Mouse (Mus musculus) spleen, adult 12 weeks (tissue): ENCODE results near the gene Grb10.

Experiments used
- DNase-seq: peaks from one replicate; pipeline ENCODE4 v3.0.0; 2022; ENCODE audit warnings: low spot score

The Grb10 gene

DNA sequence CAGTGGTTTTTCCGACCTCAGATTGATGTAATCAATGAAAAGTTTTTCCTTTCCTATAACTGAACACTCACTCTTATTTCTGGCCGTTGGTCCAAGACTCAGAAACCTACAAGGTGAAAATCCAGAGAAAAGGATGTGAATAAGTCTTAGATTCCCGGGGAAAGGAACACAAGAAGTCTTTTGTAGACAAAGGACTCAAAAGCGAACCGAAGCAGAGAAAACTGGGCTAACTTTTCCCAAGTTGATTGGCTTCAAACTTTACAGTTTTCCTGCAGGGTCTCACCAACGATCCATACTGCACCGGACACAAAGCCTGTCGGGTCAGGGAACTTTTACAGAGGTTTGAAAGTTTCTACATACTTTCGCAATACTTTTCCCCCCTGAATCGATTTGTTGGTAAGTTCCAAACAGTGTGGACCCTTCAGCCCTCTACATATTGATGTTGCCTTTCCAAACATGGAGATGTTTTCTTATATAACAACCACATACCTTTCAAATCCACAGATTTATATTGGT is at the start of gene Grb10:
Gene Grb10 (minus strand): TSS at position 214 of the 516 bp plus-strand sequence.
- no peak for DNase-seq

DNA sequence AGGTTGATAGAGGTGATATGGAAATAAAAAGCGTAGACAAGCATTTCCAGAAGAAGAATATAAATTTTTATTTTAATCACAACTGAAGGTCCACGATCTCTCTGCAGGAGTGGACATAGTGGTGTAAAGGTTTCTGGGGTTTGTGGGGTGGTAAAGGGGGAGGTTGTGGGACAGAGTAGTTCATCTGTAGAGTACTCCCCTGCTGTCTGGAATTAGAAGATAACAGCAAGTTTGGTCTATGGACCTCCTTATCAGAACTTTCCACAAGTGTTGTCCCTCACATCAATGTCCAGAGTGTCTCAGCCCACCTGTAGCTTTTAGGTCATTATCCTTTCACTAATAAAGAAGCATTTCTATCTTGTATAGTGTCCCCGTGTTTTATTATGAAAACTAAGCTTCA is 43.2 kb upstream of the Grb10 start:
- no peak for DNase-seq

DNA sequence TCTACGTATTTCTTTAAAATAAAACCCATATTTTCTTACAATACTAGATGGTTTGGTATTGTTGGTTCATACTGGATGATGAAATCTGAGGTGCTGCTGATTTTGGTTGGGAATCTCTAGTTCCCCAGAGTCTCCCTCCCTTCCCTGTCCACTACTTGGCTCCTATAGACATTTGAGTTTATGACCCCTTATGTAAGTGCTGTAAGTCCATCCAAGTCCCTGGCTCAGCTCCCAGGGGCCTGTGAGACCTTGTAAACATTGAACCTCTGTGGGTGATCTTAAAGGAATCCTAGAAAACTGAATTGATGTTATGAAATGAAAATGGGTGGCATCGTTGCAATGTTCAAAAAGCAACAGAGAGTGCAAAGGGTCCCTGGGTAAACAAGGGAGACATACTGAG is 40.7 kb upstream of the Grb10 start:
- no peak for DNase-seq

DNA sequence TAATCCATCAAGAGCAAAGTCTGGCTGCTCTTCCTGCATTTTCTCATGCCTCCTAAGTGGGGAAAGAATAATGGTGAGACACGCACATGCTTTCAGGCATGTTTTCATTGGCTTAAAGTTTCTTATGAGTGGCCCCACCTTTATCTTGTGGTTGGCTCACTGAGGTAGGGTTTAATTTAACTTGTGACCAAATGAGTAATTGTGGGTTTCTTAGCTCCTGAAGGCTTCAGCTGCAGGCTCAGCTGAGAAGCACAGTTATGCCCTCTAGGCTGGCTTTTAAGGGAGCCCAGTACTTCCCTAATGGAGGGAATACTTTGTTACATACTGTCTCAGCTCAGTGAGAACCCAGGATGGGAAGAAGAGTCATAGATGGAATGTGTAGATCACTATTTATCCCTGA is 37.0 kb upstream of the Grb10 start:
- DNase-seq, result no peak

DNA sequence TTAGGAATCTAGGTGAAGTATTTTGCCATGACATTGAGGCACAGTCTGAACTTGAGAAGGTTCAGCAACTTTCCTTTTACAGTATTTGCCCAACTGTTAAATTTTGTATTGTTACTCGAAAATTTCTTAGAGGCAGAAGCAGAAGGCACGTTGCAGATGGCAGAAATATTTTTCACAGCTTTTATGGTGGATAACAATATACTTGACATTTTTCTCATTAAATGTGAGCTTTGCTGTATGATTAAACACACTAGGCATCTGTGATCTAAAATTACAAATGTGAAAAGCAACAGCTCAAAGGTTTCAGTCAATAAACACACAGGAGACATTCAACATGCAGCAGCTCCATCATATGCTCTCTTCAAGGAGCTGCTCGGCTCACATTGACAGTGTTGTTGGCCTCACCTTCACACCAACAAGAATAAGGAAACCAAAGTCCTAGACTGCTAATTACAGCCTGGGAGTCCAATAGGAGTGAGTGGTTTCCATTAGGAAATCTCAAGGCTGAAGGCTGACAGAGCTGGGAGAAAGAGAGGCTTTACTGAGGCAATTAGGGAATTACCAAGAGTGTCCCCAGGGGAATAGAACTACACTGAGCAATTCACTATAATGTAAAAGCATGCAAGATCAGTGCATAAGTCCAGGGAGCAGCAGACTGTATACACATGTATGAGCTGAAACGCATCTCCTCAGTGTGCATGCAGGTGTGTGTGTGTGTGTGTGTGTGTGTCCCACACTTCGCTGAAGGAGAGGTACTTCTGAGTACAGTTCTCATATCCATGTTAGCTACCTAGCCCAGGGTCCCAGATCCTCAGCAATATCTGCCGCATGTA is 35.1 kb upstream of the Grb10 start:
- DNase-seq, result no peak

DNA sequence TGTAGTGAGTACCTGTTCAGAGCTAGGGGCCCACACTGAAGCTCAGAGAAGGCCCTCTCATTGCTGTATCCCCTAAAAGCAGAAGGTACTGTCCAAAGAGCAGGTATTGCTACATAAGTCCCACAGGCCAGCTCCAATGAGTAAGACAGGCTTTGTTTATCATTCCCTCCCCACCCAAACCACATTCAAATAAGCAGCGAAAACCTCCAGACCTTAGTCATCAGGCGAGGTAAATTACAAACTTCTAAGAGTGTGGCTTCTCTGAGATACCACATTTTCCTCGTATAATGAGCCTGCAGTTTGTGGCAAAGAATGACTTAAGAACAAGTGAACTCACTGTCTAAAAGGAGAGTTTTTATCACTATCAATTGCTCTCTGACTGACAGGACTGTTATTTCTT is 33.8 kb upstream of the Grb10 start:
- DNase-seq, result no peak

DNA sequence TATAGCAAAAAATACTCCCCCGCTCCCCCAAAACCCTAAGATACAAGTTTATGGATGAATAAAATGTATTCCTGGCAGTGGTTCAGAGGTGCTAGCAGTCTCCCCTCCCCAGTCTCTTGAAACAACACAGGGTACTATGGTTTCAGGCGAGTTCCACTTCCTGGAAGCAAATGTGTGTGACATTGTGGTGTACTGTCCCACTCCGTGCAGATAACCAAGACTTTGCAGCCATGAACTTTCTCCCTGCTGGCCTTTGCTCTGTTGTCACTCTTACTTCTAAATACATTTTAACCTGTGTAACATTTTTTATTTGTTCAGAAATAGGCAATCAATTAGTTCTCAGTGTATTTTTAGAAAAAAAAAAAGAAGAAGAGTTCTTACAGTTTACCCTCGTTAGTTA is 20.5 kb upstream of the Grb10 start:
- DNase-seq, result no peak

DNA sequence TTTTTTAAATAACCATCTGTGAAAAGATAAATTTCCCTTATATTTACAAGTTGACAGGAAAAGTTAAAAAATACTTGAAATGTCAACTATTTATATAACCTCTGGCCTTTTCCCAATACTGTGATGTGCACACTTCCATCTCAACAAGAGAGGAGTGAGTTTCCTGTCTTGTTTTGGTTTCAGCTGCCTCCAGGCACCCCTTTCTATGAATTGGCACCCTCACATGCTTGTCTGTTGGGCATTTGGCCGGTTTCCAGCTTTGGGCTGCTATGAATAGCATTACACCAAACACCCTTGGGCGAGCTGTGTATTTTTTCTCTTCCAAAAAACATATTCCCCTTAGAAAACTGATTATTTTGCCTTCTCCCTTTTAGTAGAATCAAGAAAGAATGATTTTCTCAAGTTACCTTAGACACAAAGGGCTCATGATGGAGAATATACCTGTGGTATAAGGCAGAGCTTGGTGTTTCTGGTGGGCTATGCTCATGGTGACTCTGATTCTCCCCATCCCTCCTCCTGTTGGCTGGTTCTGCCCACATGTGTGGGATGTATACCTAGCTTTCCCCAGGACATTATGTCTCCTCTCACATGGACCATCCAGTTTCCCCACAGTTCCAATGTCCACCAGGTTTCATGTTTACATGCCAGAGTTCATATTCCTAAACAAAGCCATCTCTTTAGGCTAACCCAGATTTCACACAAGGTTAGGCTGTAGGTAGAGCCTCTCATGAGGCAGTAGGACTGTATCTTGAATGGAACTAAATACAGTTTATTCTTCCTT is 10.3 kb upstream of the Grb10 start:
- DNase-seq, result no peak

DNA sequence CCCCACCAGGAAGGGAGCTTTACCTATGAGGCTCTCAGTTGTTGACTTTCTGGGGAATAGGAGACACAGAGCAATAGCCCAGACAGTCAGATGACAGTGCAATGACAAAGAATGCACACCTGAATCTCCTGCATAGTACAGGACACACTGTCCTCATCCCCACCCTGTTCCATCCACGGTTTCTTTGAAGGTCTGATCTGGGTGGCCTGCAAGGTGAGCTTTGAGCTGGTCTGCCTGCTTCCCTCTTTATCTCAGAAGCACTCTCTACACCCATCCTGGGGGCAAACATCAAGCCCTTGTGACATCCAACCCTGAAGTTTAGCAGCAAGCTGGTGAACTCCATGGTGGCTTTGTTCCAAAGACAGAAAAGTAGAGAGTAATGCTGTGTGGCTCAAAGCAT is 9.7 kb upstream of the Grb10 start:
- DNase-seq, result no peak

DNA sequence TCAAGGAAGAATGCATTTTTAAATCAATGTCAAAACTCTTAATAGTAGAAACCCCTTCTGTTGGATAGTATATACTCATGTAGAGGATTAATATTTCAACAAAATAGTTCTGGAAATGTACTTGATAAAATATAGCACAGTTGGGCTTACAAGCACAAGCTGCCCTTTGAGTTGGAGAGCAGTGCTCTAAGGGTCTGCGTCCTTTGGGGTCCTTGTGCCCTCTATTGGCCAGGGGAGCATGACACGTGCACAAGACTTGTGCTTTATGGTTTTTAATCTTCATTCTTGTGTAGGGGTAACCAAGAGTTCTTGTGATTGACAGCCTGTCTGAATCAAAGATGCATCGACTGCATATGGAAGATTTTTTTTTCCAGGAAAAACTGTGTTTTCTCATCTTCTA is 5.8 kb upstream of the Grb10 start:
- DNase-seq, result no peak

DNA sequence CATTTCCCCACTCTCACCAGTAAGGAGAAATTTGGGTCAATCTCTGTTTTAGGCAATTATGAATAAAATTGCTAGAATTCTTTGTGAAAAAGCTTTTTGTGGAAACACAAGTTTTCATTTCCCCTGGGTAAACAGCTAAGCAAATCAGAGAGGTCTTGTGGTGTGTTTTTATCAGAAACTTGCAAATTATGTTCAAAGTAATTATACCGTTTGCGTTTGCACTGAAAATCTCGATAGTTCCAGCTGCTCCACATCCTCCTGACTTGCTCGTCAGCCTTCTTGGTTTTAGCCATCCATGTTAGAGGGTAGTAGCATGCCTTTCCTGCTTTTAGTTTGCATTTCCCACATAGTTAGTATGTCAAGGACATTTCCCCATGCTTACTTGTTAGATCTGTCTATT is 3.3 kb upstream of the Grb10 start:
- DNase-seq, result no peak

DNA sequence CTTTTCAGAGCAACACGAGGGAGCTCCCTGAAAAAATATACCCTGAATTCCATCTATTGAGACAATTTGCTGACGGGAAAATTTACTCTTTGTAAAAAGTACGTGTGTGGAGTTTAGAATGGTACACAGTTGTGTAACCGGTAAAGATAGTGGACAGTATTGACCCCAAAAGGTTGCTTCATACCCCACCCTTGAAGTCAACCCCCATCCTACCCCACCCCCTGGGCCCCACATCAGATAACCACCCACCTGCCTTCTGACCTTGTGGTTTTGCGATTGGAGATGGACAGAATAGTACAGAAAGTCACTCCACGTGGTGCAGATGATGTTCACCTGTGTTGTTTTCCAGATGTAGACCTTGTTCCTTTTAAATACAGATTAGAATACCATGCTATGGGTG is 2.9 kb upstream of the Grb10 start:
- DNase-seq, result no peak

DNA sequence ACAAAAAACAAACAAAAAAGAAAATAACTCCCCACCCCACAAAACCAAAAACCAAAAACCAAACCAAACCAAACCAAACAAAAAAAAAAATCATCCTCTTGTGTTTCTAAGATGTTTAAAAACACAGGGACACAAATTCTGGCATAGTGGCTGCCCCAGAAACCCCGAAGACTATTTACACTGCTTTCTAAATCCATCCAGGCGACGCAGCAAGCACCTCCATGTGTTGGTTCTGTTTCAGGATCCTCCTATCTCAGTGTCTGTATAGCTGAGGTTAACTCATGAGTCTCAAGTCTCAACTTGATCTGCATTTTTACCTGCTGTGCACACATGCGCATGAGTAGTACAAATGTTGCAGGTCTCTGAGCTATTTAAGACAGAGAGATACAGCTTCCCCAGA is 1.9 kb upstream of the Grb10 start:
- DNase-seq, result no peak

DNA sequence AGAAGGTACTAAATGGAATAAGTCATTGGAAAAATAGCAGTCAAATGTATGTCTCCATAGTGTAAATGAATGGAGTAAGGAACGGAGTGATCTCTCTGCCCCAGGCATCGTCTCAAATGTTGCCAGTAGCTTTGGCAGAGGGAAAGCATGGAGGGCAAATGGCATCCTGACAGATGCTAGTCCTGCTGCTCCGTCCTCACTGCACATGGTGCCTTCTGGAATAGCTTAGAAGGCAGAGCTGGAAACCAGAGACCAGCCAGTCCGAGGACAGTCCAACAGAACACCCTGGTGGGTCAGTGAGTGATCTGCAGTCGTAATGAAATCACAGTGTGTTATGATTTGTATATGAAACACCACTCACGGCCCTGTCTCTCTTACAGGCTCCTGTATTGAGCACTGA is 1.3 kb upstream of the Grb10 start:
- DNase-seq, result no peak

DNA sequence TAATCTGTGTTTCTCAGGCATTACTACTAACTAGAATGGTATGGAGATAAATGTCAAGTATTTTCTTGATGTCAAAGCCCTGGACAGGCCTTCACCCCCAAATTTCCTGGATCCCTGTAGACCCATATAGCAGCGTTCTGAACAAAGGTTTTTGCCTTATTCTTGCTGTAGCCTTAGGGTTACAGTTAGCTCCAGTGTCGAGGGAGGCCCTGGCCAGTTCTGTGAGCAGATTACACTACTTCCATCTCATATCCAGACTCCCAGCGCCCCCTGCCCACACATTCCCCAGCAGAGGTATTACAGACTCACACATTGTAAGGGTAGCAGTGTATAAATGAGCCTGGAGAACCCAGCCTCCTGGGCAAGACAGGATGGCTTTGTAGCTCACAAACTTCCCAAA is 615 bp upstream of the Grb10 start:
- no peak for DNase-seq

DNA sequence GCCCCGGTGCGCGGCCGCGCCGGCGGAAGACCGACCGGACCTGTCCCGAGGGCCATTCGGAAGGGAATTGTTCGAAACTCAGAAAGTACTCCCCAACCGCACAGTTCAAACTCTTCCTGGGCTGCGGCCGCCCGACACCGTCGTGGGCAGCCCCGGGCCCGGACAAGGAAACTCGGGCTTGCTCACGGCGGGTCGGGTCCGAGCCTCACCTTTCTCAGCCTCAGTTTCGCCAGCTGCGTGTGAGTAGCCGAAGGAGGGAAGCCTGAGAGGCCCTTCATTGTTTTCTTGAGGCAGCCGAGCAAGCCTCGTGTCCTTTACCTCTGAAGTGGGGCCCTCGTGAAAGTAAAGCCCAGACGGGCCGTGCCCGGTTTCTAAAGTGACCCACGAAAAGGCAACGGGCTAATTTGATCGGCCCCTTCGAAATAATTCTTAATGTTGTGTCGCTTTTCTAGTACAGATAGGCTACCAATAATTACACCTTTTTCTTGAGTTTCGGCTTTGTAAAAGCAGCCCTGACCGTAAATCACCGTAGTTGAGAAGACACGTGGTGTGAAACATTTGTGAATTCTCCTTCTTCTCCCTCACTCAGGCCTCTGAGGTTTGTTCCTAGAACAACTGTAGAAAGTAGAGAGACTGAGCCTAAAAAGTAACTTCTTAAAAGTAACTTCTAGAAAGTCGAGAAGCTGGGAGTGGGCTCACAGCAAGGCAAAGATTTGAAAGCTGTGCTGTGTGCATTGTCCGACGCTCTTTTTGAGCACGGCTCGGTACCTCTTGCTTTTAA is 604 bp downstream of the Grb10 start:
- no peak for DNase-seq

DNA sequence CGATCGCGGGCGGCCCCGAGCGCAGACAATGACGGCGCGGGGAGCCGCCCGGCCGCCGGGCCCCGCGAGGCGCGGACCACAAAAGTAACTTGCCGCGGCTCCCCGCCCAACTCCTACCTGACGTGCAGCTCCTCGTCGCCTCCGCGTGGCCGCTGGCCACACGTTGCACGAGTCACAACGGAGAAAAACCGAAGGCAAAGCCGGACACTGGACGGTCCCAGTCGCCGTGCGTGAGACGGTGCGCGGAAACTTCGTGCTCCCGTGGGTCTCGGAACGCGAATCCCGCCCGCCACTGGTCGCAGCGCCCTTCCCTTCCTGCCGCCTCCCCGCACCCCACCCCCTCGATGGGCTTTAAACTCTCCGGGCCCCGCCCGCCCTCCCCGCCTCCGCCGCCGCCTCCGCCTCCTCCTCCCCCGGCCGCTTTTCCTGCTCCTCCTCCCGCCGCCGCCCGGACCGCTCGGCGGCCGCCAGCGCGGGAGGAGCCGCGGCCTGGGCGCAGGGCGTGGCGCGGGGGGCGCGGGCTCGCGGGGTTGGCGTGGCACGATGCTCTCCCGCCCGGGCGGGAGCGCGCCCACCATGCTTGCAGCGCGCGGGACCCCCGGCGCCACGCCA is 1.3 kb downstream of the Grb10 start:
- no peak for DNase-seq

DNA sequence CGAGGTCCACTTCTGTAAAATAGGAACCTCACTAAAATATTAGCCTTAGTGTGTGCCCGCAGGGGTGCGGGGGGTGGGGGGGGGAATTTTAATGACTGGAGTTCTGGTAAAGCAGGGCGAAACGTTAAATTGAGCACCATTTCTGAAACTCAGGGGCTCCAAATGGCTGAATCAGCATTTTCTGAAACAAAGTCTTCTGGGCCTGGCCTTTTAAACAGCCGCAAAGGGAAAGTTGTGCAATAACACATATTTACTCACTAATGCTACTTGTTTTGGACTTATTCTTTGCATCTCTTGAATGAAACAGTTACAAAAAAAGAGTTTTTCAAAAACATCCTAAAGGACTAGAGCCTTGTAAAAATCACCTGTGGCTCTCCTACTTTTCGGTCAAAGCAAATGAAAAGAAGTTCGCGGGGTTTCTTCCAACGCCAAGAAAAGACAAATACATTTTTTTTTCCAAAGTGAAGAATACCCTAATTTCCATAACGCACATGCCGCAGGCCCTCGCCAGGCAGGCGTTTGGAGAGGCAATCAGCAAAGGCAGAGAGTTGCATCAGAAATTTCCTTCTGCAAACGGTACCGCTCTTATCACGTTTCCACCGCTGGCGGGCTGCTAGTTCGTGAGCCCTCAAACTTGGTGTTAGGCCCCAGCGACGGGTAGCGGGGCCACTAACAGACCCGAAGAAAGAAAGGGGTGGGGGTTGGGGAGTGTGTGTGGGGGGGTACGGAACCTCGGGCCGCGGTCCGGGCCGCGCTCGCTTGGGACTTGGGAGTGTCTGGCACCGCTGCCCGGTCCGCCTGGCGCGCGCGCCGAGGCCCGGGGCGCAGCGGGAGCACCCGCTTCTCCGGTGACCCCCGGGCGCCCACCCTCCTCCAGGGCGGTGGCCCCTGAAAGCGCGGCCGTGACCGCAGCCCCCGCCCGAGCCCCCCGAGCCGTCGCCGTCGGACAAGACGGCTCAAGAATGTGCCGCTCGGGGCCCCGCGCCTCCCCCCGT is 2.3 kb downstream of the Grb10 start:
- DNase-seq, result no peak

DNA sequence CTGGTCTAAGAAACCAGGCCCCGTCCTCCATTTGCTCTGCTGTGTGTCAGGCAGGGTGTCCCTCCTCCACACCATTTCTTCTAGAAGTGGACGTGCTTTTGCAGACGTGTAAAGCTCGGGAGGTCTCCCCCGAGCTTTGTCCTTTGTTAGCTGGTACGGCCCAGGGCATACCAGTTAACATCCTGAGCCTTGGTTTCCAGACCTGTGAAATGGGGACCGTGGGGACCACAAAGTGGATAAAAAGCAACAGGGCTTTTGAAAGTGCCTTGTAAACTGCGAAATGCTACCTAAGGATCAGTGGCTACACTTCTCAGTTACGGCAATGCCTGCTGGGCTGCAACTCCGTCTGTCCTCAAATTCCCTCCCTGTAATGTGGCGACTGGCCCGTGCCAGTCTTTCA is 3.2 kb downstream of the Grb10 start:
- DNase-seq, result no peak

DNA sequence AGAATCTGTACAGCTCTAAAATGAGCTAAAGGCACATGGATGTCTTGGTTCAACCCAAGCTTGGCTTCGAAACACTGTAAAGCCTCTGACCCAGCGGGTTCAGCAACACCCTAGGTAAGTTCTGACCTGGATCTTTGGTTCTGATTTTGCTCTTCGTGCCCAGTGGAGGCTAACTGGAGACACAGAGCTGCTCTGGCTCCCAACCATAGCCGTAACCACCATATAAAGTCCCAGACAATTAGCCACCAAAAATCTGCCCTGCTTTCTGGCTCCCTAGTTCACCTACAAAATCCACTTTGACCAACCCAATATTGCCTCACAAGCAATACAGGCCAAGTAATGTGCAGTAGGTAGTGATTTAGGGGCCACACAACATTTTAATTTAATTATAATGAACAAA is 3.7 kb downstream of the Grb10 start:
- DNase-seq, result no peak

DNA sequence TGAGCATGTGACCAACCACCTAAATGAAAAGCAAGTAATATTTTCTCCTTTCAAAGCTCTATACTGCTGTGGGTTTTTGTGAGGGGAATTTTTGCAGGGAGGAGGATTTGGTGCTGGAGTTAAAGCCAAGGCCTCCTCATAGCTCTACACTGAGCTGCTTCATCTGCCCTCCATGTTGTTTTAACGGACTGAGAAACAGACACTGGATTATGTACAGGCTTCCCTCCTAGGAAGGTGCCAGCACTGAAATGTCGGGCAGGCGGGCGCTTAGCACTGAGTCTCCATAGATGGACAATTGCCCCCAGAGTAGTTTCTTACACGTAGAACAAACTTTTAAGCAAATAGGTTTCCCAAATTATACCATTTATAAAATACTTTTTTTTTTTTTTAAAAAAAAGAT is 4.1 kb downstream of the Grb10 start:
- no peak for DNase-seq
